Mouse (Mus musculus) ES-E14 (cell line): Measurements from ENCODE around the gene 1600002K03Rik. TPM values are rescaled to one million over a fixed set of nuclear protein-coding genes. Genes with fewer than 3 reads are reported as not detected.
"Not testable (repeated sequence)": the region's sequence is repeated elsewhere in the genome, so short reads cannot be mapped to it uniquely, and the experiment has no call there.

Source experiments
- DNase-seq: peaks from one replicate; pipeline ENCODE4 v3.0.0-alpha.2; 2013; ENCODE audit warnings: low read depth, low spot score
- H3K27ac ChIP-seq: 2 replicates; pipeline ENCODE4 v1.5.1; 2012; ENCODE audit warnings: low read depth, mild to moderate bottlenecking, low read length, moderate library complexity, mixed read lengths; ENCODE audit not compliant: poor library complexity, insufficient read depth, severe bottlenecking
- H3K36me3 ChIP-seq: 2 replicates; pipeline ENCODE4 v1.6.1; 2012; ENCODE audit warnings: mild to moderate bottlenecking, low read length, moderate library complexity, mixed read lengths; ENCODE audit not compliant: control insufficient read depth, poor library complexity, insufficient read depth, severe bottlenecking
- H3K4me1 ChIP-seq, 2 experiments: fragments of 150-350 bp in 1 of 2; sonication (generic) in 1 of 2; 2 replicates each; pipeline ENCODE4 v1.6.1; 2012; ENCODE audit warnings: low read length in 2 of 2, mild to moderate bottlenecking in 1 of 2, mixed read lengths in 1 of 2; ENCODE audit not compliant: control insufficient read depth in 2 of 2, insufficient read depth in 2 of 2, poor library complexity in 1 of 2
- H3K4me3 ChIP-seq, 2 experiments: fragments of 150-350 bp in 1 of 2; sonication (generic) in 1 of 2; 2 replicates each; pipeline ENCODE4 v1.5.1; 2012; ENCODE audit warnings: low read length in 2 of 2, low read depth in 1 of 2, mild to moderate bottlenecking in 1 of 2, mixed read lengths in 1 of 2; ENCODE audit not compliant: insufficient read depth in 1 of 2, poor library complexity in 1 of 2, severe bottlenecking in 1 of 2
- H3K9ac ChIP-seq: 2 replicates; pipeline ENCODE4 v1.6.1; 2012; ENCODE audit warnings: low read depth, mild to moderate bottlenecking, low read length, mixed read lengths; ENCODE audit not compliant: poor library complexity, insufficient read depth, severe bottlenecking
- H3K9me3 ChIP-seq: fragments of 150-350 bp; sonication (generic); 2 replicates; pipeline ENCODE4 v1.6.1; 2012; ENCODE audit warnings: low read depth, mild to moderate bottlenecking, low read length; ENCODE audit not compliant: control insufficient read depth, insufficient read depth
- CHD2 ChIP-seq: IDR thresholded peaks from 2 replicates; pipeline ENCODE4 v1.6.1; 2014; ENCODE audit warnings: mild to moderate bottlenecking, low read depth, low read length, inconsistent platforms
- HCFC1 ChIP-seq: IDR thresholded peaks from 2 replicates; pipeline ENCODE4 v1.6.1; 2012; ENCODE audit warnings: low read length, inconsistent platforms, borderline replicate concordance; ENCODE audit not compliant: insufficient read depth
- MAFK ChIP-seq: IDR thresholded peaks from 2 replicates; pipeline ENCODE4 v1.6.1; 2014; ENCODE audit warnings: mild to moderate bottlenecking, low read depth, low read length, inconsistent platforms; ENCODE audit not compliant: insufficient read depth
- ZC3H11A ChIP-seq: IDR thresholded peaks from 2 replicates; pipeline ENCODE4 v1.6.1; 2012; ENCODE audit warnings: low read depth, mild to moderate bottlenecking, inconsistent platforms, low read length, borderline replicate concordance
- ZNF384 ChIP-seq: IDR thresholded peaks from 2 replicates; pipeline ENCODE4 v1.6.1; 2012; ENCODE audit warnings: low read depth, low read length, inconsistent platforms
- in situ Hi-C, 2 experiments: fragments of 600-800 bp; cut with MboI; formaldehyde crosslinking; loops; one replicate each; pipeline ENCODE4 v1.15.1; 2025; ENCODE audit warnings: low sequenced_read_pairs in 2 of 2, inconsistent platforms in 1 of 2; ENCODE audit not compliant: unreplicated experiment in 2 of 2
- total RNA-seq: library from RNA; depleted of rRNA; stranded (reverse); fragments of 300-350 nt; gene quantifications from 2 replicates; pipeline ENCODE4 v1.2.3, GENCODE M21; 2012; rRNA removed

Gene 1600002K03Rik
- total RNA-seq, 1 experiment = 25.4 TPM

DNA sequence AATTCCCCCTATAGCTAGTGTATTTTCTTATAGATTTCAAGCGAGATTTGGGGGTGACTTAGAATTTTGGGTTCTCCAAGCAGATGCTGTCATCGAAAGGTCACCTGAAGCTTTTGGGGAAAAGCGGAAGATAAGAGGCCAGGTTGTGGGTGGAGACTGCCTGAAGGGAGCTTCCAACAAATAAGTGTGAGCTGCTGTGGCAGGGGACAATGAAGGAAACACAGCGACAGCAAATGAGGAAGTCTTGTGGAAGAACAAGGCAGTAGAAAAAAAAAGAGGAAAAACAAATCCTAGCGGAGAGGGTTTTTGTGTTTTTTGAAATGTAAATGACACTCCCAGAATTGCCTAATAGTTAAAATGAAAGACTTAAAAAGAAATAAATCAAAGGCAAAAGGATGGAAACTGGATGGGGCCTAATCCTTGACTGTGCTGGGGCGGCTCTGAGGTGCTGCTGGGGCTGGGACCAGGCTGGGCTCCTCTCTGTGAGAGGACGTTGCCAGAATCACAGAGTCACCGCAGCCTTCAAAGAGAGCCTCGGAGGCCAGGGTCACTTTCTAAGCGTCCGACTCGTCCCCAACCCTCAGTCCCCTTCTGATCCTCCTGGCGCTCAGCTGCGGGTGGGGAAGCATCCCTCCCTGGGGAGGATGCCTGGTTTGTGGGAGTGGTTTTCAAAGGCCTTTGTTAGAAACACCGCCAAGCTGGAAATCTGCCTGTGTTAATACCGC is 42.5 kb downstream of the 1600002K03Rik start:
- no peak overlapping the region for H3K4me3 ChIP-seq

DNA sequence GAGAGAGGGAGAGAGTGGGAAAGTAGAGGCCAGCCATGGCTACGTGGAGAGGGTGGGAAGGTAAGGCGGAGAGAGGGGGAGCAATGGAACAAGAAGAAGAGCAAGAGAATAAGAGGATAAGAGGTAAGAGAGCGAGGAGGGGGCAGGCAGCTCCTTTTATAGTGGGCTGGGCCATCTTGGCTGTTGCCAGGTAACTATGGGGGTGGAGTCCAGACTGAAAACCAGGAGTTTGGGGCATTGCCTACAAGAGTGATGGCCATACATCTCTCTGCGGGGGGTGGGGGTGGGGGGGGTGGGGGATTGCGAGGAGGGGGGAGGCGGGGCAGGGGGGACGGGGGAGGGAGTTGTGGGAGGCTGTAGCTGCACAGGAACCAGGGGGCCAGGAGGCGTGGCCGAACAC is 47.9 kb downstream of the 1600002K03Rik start:
- no peaks in the 10 kb centered on the region for H3K9me3 ChIP-seq
- peak overlapping the region; percentile 1 to 41; a peak in 2 of 4 replicates for H3K4me3 ChIP-seq
- H3K4me1 ChIP-seq = peaks cover 2 to 16% of the 10 kb centered on the region in 2 experiments; a peak in 3 of 4 replicates
- no peak for DNase-seq
- TF ChIP-seq CHD2 (no peak), ZC3H11A (no peak), HCFC1 (no peak), MAFK (no peak), ZNF384 (no peak)
- in situ Hi-C loops = no loop called here
- no peak overlapping the region for H3K27ac ChIP-seq
- no peak overlapping the region for H3K9ac ChIP-seq
- H3K36me3 ChIP-seq = no peaks in the 10 kb centered on the region

More for the DNA sequence above, 42.5 kb downstream of the 1600002K03Rik start:
- H3K4me1 ChIP-seq = peaks cover 2 to 8% of the 10 kb centered on the region in 2 experiments; a peak in 3 of 4 replicates
- H3K9me3 ChIP-seq = no peaks in the 10 kb centered on the region
- in situ Hi-C loops = no loop called here
- H3K27ac ChIP-seq = no peak overlapping the region
- peak overlapping the region; percentile 23; the same call in 1 of the 2 replicates for H3K9ac ChIP-seq
- no peak for DNase-seq
- H3K36me3 ChIP-seq = no peaks in the 10 kb centered on the region
- TF ChIP-seq MAFK = no peak
- no peak for TF ChIP-seq CHD2
- no peak for TF ChIP-seq ZC3H11A
- TF ChIP-seq ZNF384 = no peak
- no peak for TF ChIP-seq HCFC1

DNA sequence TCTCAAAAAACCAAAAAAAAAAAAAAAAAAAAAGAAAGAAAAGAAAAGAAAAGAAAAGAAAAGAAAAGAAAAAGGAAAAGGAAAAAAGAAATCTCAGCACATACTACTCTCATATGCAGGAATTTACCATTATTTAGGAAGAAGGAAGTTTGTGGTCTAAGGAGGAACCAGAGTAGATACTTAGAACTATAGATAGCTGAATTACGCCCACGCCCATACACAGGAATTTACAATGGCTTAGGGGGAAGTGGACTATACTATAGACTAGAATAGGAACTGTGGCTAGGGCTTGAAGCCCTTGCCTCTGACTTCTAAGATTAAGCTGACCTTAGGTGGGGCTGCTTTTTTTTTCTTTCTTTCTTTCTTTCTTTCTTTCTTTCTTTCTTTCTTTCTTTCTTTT is 50.4 kb downstream of the 1600002K03Rik start:
- H3K36me3 ChIP-seq, H3K4me3 ChIP-seq, DNase-seq, H3K27ac ChIP-seq, H3K9me3 ChIP-seq, H3K9ac ChIP-seq, in situ Hi-C loops: not testable (repeated sequence)
- H3K4me1 ChIP-seq = peaks cover 3 to 17% of the 10 kb centered on the region in 2 experiments; a peak in 2 of 4 replicates

Other genes with a start within 250 kb of the 1600002K03Rik start
- 10.8 and 16.3 TPM in 2 replicates for gene Arid3a, start 245.9 kb upstream of the 1600002K03Rik start, total RNA-seq
- gene Wdr18, start 212.8 kb upstream of the 1600002K03Rik start, total RNA-seq = 155 and 195 TPM in 2 replicates
- gene Grin3b, start 202.2 kb upstream of the 1600002K03Rik start, total RNA-seq = 0.36 and 0.74 TPM in 2 replicates
- gene Tmem259, start 188.6 kb upstream of the 1600002K03Rik start, total RNA-seq = 127 and 220 TPM in 2 replicates
- gene Cnn2, start 184.4 kb upstream of the 1600002K03Rik start, total RNA-seq = 94.1 and 159 TPM in 2 replicates
- gene Abca7, start 176.4 kb upstream of the 1600002K03Rik start, total RNA-seq = 8.8 and 18.9 TPM in 2 replicates
- 17.0 and 20.9 TPM in 2 replicates for gene Arhgap45, start 156.3 kb upstream of the 1600002K03Rik start, total RNA-seq
- 266 and 293 TPM in 2 replicates for gene Polr2e, start 133.1 kb upstream of the 1600002K03Rik start, total RNA-seq
- 1,456 and 1,919 TPM in 2 replicates for gene Gpx4, start 125.8 kb upstream of the 1600002K03Rik start, total RNA-seq
- gene Sbno2, start 67.4 kb upstream of the 1600002K03Rik start, total RNA-seq = 36.6 and 49.3 TPM in 2 replicates
- 124 and 141 TPM in 2 replicates for gene Stk11, start 57.1 kb upstream of the 1600002K03Rik start, total RNA-seq
- 217 and 226 TPM in 2 replicates for gene Atp5d, start 34.3 kb upstream of the 1600002K03Rik start, total RNA-seq
- gene Cbarp, start 32.1 kb upstream of the 1600002K03Rik start, total RNA-seq = 20.9 and 41.0 TPM in 2 replicates
- gene Midn, start 24.7 kb upstream of the 1600002K03Rik start, total RNA-seq = 38.3 and 42.6 TPM in 2 replicates
- gene Cirbp, start 7.0 kb upstream of the 1600002K03Rik start, total RNA-seq = 69.6 and 105 TPM in 2 replicates
- gene Efna2, start 6.5 kb downstream of the 1600002K03Rik start, total RNA-seq = 2.7 and 3.4 TPM in 2 replicates
- 80.8 and 115 TPM in 2 replicates for gene Mum1, start 53.5 kb downstream of the 1600002K03Rik start, total RNA-seq
- gene Ndufs7, start 76.2 kb downstream of the 1600002K03Rik start, total RNA-seq = 205 and 290 TPM in 2 replicates
- 2.9 and 3.0 TPM in 2 replicates for gene Gamt, start 88.1 kb downstream of the 1600002K03Rik start, total RNA-seq
- 121 and 154 TPM in 2 replicates for gene Dazap1, start 88.5 kb downstream of the 1600002K03Rik start, total RNA-seq
- gene Rps15, start 119.5 kb downstream of the 1600002K03Rik start, total RNA-seq = 2,505 and 2,820 TPM in 2 replicates
- gene Apc2, start 123.0 kb downstream of the 1600002K03Rik start, total RNA-seq = 4.4 and 4.6 TPM in 2 replicates
- gene 2310011J03Rik, start 147.6 kb downstream of the 1600002K03Rik start, total RNA-seq = 29.6 and 33.4 TPM in 2 replicates
- gene Pcsk4, start 156.6 kb downstream of the 1600002K03Rik start, total RNA-seq = 1.4 and 3.3 TPM in 2 replicates
- 13.3 and 21.8 TPM in 2 replicates for gene Reep6, start 157.0 kb downstream of the 1600002K03Rik start, total RNA-seq
- gene Adamtsl5, start 175.5 kb downstream of the 1600002K03Rik start, total RNA-seq = 2.1 and 2.4 TPM in 2 replicates
- 6.0 and 17.4 TPM in 2 replicates for gene Plk5, start 183.5 kb downstream of the 1600002K03Rik start, total RNA-seq
- 27.1 and 28.9 TPM in 2 replicates for gene Mex3d, start 214.7 kb downstream of the 1600002K03Rik start, total RNA-seq
- 131 and 134 TPM in 2 replicates for gene Mbd3, start 226.6 kb downstream of the 1600002K03Rik start, total RNA-seq
- 995 and 1,362 TPM in 2 replicates for gene Uqcr11, start 233.9 kb downstream of the 1600002K03Rik start, total RNA-seq